Mouse (Mus musculus) gastrocnemius, postnatal 4 days (tissue): ENCODE measurements at regions not wholly inside any gene's neighbourhood (a gene's known extent, or its start where the extent isn't known, plus 50 kb on each side); places are given as distances from the start of the nearest gene placed in this dataset.
"Not testable (repeated sequence)": the region's sequence is repeated elsewhere in the genome, so short reads cannot be mapped to it uniquely, and the experiment has no call there.

ENCODE experiments used
- DNase-seq, 2 experiments: peaks; one replicate each; pipeline ENCODE4 v3.0.0; 2021 to 2022; ENCODE audit warnings: low spot score in 2 of 2, mixed read lengths in 2 of 2

DNA sequence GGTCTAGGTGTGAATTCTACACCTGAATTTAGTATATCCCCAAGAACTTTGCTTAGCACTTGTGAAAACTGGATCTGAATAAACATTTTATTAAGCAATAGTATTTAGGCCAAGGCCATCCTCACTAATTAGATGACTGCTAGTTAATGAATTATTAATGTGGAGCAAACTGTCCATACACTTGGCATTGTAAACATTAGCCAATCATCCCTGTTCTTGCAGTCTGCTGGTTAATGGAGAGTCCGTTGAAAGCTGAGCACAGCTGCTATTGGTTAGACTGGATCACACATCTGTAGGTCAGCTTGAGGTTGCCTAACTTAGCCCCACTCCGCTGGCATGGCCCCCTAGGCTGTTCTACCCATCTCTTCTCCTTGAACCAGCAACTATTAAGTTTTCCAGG, 826.2 kb upstream of the 4930452B06Rik start:
- DNase-seq, result no peak

DNA sequence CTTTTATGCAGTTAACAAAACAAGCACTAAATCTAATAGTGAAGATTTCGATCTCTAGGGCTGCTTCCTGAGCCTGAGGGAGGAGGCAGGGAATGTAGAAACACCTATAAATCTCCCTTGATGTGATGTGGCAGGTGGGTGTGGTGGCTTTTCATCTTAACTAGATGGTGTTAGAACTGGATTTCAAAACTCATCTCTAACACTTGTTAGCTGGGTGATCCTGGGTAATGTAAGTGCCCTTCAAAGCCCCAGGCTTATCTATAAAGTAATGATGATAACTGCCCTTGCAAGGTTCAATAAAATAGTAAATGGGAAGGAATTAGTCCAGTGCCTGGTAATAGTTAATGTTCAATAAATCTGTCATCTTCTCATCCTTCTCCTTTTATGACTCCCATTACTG, 822.5 kb upstream of the 4930452B06Rik start:
- no peak for DNase-seq

DNA sequence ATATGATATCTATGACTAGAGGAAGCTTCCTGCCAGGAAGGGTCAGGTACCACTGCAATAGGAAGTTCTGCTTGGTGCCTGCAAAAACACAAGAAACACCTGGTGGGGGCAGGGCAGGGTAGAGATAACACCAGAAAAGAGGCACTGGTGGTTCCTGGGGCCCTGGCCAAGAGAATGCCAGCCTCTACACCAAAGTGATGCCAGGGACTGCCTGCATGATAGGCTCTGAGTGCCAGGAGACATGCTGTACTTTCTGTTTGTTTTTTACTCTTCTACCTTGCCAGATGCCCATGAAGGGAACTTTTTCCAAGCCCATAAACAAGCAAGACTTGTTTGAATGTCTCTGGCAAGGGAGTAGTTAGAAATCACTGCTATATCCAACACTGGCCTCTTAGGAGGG, 812.9 kb upstream of the 4930452B06Rik start:
- no peak for DNase-seq

DNA sequence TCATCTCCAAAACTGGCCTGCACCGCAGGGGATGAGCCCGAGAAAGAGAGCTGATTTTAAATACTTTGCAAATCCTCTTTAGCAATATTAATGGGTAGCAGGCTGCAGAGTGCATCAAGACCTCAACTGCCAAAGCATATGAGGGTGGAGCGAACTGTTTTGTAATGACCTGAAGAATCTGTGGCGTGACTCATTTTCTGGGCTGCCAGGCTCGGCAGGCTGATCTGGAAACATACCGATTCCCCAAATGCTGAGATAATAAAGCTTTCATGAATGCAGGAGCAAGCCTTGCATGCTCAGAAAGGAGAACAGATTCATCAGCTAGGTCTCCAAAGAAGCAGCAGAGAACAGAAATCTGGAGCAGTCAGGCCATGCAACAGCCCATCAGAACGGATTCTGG, 809.1 kb upstream of the 4930452B06Rik start:
- DNase-seq, result peak in 1 of 2 experiments; percentile 16

DNA sequence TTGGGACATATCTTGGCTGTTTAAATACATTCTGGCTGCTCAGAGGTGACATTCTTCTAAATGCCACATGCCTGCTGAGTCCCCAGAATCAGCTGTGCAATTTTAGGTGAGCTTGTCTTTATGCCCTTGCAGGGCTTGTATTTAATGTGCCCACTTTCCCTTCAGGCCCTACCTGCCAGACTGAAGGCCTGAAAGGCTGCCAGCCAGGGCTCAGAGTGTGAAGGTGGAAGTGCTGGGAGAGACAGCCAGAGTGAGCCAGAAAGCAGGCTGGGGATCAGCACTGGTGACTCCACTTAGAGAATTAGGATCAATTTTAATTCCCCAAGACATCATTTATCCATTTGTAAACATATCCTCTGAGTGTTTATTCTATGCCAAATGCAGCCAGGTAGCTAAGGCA, 803.6 kb upstream of the 4930452B06Rik start:
- DNase-seq, result no peak

DNA sequence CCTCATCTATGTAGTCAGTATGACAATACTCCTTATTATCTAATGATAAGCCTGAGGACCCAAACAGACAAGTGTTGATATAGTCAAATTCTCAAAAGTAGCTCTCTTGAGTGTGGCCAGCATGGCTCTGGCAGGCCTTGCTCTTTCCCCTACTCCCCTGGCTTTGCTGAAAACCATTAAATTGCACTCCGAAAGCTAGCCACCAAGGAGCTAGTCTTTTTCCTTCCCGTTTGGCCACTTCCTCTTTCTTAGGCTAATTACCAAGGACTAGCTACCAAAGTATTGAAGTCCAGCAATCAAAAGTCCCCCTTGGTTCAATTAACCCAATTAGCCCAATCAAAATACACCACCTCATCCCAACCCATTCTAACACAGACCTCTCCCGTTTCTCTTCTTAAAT, 802.6 kb upstream of the 4930452B06Rik start:
- no peak for DNase-seq

DNA sequence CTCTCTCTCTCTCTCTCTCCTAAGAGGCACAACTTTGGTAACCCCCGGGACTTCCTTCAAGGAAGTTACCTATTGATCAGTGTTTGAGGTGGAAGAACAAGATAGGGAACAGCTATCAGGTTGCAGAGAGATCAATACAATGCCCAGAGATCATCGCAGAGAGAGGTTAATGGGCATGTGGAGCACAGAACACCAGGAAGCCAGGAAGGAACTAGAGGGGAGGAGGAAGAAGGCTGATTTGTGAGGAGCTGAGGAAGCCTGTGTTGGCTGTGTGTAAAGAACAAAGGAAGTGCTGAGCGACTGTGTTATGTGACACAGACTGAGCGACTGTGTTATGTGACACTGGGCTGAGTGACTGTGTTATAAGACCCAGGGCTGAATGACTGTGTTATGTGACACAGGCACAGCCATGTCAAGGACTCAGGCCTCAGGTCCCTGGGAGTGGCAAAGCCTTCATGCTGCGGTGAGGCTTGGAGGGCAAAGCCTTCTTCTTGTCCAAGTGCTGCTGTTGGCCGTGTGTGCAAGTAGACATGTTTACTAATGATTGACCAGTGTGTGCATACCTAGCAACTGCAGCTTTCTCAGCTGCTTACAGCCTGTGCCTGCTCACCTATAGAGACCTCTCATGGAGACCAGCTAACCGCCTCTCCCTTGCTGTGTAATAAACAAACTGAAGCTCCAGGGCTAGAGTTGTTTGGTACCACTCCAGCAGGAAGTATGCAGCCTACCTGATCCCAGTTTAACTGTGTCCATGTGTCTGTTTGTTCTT, 801.8 kb upstream of the 4930452B06Rik start:
- DNase-seq, result no peak

DNA sequence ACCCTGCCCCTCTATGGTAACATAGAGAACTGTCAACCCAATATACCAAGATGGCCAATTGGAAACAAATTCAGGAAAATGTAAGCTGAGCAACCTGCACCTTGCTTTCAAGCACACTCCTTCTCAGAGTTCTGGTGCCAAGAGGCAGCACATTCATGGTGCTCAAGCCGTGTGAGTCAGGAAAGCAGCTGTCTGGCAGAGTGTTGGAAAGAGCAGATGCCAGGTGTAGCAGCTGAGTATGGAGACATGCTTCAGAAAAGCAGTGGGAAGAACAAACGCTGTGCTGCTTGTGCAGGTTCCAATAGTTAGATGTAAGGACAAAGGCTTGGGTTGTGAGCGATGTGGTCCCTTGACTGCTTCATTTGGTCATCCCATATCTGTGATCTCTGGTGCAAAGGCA, 794.0 kb upstream of the 4930452B06Rik start:
- DNase-seq, result no peak

DNA sequence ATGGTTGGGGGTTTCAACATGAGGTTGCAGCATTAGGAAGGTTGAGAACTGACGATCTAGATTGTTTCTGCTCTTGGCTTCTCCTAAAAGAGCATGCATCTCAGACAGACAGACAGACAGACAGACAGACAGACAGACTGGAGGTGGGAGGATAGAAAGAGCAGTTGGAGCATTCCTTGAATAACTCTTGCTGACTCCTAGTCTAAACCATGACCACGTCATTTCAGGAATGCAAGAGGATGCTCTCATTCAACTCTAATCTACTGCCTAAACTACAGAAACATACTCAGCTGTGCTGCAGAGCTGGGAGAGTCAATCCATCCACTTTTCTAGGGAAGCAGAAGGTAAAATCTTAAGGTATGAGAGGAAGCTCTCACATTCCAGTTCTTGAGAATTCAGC, 792.8 kb upstream of the 4930452B06Rik start:
- DNase-seq, result no peak

DNA sequence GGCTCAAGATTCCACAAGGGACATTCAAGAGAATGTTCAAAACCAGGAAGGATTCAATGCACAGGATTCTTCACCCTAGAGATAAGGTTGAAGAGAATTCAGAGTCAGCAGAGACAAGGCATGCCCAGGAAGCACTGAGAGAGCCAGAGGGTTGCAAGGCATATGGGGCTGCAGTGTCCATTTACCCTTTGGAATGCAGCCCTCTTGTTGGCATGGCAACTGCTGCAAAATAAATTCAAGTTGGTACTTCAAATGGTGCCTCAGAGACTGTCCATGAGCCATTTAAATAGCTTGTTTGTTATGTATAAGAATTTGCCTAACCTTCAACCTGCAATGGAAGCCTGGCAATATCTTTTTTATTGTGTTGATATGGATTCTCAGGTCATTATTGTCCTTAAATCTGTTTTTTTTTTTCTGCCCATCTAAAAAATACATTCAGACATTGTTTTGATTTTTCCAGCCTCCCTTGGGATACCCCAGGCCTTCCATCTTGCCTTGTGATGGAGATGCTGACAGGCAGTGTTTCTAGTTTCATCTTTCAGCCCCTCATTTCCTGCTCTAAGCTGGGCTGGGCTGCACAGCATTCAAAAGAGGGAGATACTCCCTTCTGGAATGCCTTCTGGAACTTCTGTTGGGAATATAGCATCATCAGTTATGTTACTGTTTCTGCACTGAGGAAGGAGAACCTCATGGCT, 791.9 kb upstream of the 4930452B06Rik start:
- no peak for DNase-seq

DNA sequence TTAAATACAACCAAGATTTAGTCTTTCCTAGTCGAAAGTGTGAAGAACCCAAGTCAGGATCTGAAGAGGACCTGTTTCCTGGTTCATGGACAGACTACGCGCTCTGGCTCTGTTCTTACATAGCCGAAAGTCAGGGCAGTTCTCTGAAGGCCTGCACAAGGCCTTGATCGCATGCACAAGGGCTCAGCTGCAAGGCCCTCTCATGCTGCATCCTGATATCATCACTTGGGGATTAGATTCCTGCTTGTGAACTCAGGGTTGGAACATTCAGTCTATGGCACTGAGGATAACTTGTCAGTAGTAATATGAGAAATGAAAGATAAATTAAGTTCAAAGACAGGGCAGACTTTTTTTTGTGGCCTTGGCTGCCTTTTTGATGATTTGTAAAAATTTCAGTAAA, 789.9 kb upstream of the 4930452B06Rik start:
- no peak for DNase-seq

DNA sequence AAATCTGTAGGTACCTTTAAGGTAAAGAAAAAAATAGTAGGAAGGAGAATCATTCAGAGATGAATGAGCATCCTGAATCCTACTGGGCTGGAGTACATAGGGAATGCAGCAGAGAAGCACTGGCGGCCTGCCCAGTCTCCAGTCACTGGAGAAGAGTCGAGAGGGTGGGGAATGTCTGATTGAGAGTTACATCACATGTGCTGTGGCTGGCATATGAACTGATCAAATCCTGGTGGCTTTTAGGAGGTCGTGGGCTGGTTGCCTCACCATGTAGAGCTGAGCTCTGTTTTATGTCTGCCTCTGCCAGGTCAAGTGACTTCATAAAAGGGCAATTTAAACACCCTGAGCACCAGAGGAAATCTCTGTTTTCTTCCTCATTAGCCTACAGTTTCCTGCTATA, 783.9 kb upstream of the 4930452B06Rik start:
- peak; percentile 32 to 73 for DNase-seq

DNA sequence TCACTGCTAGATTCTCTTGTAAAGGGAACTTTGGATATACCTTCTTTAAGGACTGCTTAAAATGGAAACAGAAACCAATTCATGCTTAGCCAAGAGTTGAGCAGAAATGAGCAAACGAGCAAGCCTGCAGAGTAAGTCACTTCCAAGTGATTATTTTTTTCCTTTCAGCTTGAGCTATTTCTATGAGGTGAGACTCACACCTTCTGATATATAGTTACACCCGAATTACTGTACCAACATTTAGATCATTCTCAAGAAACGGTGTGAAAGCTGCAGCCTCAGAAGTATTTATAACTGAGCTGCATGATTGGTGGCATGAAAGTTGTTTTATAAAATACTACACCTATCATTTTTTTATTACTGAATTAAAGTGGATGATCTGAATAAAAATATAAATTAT, 771.9 kb upstream of the 4930452B06Rik start:
- no peak for DNase-seq

DNA sequence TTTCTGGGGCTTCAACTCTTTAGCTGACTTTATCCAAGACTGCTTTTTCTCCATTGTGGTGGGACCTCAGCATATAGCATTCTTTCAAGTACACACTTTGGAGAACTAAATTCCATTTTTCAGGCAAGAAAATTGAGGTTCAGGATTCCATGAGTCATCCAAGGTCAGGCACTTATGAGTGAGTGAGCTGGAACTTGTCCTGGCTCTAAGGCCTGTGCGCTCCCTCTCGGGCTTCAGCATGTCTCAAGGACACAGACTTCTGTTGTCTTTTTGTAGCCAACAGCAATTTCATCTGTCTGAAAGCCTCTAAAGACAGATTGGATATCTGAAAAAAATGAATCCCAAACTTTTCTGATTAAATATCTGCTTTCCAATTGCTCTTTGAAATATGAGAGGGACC, 769.1 kb upstream of the 4930452B06Rik start:
- DNase-seq, result no peak

DNA sequence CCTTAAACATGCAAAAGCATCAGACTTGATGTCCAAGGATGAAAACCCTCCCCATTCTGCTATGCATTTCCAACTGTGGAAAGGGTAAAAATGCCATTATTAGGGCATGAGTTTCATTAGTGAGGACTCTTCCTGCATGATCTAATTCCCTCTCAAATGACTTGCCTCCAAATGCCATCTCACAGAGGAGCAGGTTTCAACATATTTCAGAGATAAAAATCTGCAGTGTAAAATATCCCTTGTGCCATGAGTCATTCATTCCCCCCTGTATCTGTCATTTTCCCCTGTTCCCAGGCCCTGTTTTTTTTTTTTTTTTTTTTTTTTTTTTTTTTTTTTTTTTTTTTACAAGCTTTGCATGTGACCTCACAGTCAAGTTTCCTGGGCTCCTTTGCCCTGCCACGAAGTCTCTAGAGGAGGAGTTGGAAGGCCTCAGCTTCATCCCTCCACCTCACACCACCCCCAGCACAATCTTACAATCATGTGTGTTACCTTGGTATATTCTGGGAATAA, 767.1 kb upstream of the 4930452B06Rik start:
- no peak for DNase-seq

DNA sequence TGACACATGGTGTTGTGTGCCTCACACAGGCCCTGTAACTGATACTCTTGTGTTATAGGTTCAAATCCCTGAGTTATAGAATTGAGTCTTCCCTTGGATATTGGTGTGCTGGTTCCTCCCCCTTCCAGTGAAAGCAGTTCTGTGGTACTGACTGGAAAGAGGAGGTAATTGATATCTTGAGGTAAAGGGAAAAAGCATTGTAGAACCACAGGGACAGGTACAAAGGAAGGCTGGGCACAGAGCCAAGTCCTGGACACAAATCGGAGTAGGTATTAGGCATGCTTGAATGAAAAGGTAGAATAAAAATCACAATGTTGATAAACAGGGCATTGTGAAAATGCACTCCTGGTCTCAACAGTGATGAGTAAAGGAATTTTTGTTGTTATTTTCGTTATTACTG, 765.8 kb upstream of the 4930452B06Rik start:
- DNase-seq, result no peak

DNA sequence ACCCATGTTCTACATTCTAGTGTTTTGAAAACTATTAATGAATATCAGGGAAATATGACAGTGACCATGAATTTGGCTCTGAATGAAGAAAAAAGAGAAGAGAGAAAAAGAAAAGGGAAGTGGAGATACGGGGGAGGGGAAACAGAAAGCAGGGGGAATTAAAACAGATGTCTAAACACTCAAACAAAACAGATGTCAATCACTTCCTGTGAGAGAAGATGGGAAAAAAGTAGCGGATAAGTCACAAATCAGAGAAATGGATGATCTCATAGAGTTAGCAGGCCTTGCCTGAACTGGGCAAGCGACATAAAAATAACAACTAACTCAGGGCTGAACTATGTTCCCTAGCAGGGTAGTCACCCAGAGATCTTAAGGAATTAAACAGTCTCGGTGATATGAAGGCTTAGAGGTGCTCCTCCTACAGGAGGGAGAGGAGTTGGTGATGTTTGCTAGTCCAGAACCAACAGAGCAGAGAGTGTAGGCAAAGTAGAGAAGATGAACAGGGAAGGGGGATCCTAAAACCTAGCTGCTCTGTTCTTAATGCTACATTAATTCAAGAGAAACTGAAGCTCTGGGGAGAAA, 745.9 kb upstream of the 4930452B06Rik start:
- no peak for DNase-seq

DNA sequence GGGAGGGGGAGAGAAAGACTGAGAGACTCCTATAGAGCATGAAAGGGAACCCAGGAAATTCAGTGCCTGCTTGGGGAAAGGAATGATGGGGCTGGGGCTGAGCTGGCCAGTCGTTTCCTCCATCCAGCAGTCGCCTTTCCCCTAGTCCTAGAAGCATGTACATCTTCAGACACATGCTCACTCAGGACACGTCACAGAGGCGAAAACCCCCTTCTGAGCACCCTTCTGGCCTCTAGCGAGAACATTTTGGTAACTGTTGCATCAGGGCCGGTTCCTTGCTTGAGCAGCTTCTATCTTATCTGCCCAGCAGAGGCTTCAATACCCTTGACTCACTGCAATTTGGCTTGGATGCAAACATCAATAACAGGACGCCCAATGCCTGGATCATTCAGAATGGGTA, 737.6 kb upstream of the 4930452B06Rik start:
- DNase-seq, result no peak

DNA sequence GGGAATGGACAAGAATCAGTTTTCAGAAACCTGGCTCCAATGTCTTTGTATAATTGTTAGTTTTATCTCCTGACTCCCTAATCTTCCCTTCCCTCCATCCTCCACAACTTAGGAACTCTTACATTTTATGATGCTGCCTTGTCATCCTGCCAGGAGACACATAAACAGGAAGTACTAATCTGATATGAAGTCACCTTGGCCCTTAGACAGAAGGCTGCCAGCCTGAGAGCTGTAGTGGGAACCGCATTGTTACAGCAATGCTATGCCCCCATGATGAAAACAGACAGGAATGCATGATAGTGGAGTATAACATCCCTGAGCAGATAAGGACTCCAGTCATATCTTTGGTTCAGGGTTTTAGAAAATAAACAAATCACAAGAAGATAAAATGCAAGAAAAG, 734.8 kb upstream of the 4930452B06Rik start:
- no peak for DNase-seq

DNA sequence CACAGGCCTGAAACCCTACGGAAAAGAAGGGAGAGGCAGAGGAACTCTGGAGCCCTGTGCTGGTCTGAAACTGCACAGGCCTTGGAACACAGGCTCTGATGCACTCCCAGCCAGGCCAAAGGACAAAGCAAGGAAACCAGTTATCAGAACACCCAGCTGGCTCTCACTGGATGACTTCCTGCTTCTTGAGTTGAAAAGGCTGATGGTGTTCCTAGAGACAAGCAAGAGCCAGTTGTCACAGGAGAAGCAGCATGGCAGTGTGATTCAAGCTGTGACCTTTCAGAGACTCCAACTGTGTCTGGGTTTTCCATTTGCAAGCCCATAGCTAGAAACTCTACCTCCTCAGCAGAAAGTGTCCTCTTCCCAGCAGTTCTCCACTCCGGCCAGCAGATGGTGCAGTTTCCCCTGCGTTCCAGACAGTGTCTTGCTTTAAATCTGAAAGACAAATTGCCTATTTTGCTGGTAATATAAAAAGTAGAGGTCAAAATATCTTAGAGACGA, 727.3 kb upstream of the 4930452B06Rik start:
- DNase-seq, result peak; percentile 50 to 59

DNA sequence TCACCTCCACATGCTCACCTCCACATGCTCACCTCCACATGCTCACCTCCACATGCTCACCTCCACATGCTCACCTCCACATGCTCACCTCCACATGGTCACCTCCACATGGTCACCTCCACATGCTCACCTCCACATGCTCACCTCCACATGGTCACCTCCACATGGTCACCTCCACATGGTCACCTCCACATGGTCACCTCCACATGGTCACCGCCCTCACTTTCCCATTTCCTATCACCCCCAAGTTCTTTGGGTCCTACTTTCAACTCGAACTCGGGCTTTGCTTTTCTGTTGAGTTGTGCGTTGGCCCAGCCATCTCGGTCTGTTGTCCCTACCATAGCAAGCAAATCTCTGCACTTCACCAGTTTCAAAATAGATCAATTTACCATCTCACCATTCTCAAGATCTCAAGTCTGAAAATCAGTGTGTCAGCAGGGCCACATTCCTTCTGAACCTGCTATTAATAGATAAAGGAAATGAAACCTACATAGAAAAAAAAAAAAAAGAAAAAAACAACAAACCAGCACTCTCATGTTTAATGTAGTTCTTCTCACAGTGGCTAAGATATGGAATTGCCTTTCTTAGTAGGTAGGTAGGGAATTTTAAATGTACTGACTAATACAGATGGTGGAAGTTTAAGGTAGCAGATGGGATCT, 724.0 kb upstream of the 4930452B06Rik start:
- not testable (repeated sequence) for DNase-seq

DNA sequence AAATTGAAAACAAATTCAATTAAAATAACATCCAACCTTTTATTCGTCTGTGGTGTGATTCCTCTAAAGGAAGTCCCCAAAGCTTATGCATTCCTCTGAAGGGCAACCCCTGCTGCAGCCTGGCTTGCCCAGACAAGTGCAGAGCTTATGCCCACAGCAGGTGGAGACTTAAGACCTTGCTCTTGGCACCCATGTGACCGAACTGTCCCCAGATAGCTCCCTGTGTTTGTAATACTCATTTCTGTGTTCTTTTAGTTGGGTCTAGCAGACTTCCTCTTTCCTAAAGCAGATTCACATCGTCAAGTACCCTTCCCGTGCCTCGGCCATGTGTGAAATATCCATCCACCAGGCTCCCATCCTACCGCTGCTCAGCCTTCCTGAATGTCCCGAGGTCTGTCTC, 723.1 kb upstream of the 4930452B06Rik start:
- DNase-seq, result no peak
